Mouse (Mus musculus): ENCODE results near the gene Kif26b.
A peak's percentile ranks its signal among the peaks of the same experiment; 100 is the strongest.

Gene Kif26b

DNA sequence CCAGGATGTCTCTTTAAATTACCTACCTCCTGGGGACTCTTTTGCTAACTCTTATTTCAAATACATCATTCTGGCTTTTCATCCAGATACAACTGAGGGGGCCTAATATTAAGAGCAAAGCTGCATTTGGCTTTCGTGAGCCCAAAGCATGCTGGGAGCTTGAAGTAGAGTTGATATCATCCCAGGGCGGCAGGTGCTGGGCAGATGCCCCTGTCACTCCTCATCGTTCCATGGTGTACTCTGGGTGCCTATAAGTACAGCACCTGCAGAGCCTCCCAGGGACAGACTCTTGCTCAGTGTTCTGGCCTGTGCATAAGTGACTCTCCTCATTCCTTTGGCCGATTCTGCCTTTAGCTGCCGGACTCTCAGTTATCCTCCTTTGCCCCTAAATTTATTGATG is 13.5 kb downstream of the Kif26b start:
- no peak for DNase-seq

DNA sequence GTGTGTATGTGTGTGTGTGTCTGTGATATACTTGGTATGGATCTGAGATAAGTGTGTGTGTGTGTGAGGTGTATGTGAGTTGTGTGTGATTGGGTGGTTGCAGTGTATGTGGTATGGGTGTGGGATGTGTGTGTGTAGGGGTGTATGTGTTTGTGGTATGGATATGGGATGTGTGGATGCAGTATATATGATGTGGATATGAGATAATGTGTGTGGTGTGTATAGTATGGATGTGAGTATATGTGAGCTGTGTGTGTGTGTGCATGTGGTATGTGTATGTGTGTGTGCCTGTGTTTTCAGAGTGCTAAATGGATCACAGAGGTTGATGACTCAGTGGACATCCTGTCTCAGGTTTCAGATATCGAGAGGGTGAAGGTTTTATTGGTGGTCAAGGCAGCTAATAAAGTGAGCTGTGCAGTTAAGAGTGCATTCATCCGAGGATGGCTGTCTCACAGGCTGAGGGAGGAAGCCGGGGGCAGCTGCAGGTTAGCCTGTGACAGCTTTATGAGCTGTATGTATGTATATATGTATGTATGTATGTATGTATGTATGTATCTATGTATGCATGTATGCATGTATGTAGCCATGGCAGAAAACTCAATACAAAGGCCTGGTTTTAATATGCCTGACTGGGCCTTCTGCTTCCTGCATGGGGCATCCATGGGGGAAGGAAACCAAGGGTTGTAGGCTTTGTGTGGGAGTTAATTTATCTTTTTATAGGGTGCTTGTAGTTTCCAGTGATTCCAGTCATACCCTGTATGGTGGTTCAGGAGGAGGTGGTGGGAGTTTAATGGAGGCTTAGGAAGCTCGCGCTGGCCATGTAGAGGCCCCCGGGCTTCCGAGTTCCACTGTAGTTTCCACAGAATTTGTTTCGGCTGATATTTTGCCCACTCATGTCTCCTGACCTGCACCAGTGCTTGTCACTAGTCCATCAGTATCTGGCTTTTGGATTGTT is 14.3 kb downstream of the Kif26b start:
- no peak for DNase-seq

GRCm38 (mm10) chr1:178544585-178544984 is 15.7 kb downstream of the Kif26b start:
- no peak for DNase-seq

- DNase-seq = peak; percentile 74 to 77
Measured at GRCm38 (mm10) chr1:178549576-178549975, 20.7 kb downstream of the Kif26b start.

DNA sequence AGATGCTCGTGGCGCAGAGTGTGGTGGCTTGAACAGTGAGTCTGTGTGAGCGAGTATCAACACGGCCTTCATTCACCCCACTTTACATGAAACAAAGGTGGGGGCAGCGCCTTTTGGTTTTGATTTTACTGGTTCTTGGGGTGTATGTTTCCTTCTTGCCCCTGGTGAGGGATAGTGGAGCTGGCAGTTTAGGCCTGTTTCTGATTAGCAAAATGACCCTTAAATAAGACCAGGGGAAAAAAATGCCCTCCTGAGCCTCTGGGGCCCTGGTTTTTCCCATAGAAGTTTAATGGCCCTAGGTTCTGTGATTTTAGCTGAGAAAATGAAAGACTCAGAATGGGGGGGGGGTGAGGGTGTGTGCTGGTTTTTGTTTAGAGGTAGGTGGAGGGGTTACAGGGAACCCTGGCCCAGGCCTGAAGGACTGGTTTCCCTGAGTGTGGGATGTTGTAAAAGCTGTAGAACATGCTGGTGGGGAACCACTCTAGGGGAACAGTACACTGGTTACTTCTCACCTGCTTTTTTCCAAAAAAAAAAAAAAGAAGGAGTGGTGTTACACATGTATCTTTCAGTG is 21.6 kb downstream of the Kif26b start:
- no peak for DNase-seq

- DNase-seq = no peak
Measured at GRCm38 (mm10) chr1:178552278-178552897, 23.5 kb downstream of the Kif26b start.

GRCm38 (mm10) chr1:178552898-178553284 is 24.0 kb downstream of the Kif26b start:
- peak in 1 of 2 experiments; percentile 27 for DNase-seq

DNA sequence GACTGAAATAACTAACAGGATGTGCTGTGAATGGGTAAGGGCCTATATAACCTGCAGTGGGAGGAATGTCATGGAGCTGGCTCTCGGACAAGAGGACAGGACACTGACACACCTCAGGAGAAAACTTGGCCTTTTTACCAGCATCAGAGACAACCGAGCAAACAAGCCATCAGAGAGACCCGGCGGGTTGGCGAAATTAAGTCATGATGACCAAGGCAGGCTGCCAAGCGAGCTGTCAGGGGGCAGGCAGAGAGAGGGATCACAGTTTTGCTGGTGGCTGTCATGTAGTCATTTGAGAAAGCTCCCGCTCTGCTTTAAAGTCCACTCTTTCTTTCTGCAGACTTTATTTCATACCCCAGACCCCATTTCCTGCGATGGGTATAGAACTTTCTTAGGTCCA is 27.3 kb downstream of the Kif26b start:
- DNase-seq = peak; percentile 81 to 82

DNA sequence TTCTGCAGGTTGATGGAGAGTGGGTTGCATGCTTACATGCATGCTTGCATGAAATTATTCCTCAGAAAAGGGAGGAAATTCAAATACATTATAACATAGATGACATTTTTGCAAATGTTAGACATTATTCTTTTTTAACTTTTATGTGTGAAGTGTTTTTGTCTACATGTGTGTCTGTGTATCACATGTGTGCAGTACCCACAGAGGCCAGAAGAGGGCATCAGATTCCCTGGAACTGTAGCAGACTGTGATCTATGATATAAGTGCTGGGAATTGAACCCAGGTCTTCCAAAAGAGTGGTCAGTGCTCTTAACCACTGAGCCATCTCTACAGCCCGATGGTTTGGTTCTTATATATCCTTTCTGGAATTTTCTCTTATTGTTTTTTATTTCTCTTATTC is 31.1 kb downstream of the Kif26b start:
- peak in 1 of 2 experiments; percentile 43 for DNase-seq

GRCm38 (mm10) chr1:178563834-178564233 is 34.9 kb downstream of the Kif26b start:
- peak; percentile 35 to 62 for DNase-seq

DNA sequence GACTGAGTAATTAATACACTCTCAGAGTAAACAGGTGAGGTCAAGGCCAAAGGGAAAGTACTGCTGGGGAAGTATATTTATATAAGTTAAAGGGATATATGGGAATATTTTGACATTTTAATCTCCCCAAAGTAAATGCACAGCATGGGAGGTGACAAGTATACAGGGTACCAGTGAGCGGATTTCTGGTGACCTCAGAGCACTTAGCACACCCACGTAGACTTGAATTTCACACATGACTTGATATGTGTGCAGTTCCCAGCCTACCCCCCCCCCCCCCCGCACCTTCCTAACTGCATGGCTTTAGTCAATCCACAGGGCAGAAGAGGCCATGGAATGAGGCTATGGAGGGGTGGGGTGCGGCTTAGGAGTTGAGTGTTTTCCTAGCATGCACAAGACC is 35.9 kb downstream of the Kif26b start:
- DNase-seq = no peak

DNA sequence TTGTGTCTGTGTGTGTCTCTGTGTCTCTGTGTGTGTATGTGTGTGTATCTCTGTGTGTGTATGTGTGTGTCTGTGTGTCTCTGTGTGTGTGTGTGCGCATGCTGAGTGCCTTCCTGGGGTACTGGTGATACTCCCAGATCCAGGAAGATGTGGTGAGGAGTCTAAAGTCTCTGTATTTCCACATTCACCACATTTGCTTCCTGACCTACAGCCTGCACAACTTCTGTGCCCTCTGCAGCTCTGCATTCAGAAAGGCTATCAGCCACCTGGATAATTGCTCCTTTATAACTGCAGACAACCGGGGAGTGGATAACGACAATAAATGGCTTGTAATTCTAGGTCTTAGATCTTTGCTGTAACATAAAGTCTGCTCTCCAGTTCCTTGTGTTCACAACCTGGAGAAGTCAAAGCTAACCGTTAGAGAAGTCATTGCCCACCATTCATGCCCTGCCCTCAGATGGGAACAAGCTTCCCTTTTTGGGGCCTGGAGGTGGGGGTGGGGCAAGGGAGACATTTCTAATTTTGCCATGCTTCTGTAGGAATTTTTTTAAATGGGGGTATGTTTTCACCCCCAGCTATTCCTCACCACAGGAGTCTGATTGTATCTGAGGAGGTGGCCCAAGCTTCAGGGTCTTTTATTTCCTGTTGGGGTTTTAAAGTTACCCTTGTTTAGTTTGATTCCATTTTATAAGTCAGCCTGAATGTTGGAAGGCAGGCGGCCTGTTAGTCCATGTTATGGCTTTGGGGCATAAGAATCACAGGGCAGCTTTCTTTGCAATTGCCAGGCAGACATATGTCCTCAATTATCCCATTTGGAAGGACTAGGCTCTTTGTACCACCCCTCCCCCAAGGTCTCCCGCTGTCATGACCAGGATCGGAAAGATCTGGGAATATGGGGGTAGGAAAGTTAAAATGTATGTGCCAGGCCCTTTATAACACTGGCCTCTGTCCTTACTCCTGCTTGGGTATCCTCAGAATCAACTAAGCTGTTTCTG is 39.9 kb downstream of the Kif26b start:
- peak; percentile 20 to 35 for DNase-seq

DNA sequence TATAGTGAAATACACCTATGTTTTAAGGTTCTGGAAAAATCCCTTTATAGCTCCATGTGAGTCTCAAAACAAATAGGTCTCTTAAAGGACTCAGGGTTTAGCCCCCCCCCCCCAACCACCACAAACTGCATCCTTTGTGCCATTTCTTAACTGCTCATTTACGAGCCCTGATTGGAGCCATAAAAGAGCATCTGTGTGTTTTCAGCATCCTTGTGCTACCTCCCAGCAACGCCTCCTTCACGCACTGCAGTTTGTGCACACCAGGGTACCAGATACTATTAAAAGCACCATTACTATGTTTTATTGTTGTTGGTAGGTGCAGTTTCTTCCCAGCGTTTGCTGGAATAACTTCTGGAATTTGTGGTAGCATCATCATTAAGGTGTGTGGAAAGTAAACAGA is 42.1 kb downstream of the Kif26b start:
- DNase-seq = no peak

DNA sequence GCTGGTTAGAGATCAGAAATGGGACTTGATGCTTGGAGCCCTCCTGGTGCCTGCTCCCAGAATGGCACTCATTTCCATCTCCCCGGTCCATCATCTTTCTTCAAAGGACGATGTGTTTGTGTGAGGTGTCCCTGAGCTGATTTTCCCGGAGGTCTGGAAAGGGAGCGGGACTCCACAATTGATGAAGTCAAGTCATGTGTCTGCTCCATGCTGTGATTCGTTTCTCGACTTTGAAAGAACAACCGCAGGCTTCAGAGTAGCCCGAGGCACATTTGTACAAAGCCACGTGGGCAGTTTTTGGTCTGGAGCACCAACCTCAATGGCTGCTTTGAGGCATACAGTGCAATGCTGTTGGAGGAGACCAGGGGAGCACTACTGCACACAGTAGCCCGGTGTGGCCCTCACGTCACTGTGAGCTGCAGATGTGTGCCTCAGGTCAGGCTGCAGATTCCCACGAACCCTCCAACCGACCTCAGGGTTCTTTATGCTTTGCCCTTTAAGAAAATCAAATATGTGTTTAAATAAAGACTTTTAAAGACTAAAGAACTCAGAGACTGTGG is 43.0 kb downstream of the Kif26b start:
- no peak for DNase-seq

DNA sequence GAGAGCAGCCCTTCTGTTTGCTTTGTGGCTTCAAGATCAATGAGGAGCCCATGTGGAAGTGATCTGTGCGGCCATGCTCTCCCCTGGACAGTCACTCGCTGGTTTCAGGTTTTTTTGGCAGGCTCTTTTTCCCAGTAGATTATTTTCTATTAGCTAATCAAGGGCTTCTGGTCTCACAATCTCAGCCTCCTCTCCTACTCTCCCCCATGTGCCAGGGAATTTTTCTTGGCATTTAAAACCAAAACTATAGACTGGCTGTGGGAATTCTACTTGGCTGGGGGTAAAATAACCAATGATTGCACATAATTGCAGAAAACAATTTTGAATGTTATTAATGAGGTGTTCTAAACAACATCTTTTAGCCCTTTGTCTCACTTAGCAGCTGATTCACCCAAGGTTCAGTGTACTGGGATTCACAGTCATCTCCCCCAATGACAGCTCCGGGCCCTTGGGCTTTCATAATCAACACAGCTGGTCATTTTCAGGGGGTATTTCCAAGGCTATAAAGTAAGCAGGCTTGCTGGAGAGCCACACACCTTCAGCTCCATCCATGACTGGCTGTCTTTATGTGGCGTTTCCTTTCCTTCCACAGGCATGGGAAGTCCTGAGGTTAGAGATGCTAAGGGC is 44.6 kb downstream of the Kif26b start:
- no peak for DNase-seq

- peak; percentile 73 to 79 for DNase-seq
Measured at GRCm38 (mm10) chr1:178575706-178576105, 46.8 kb downstream of the Kif26b start.

- DNase-seq = no peak
Measured at GRCm38 (mm10) chr1:178576926-178577325, 48.0 kb downstream of the Kif26b start.

DNA sequence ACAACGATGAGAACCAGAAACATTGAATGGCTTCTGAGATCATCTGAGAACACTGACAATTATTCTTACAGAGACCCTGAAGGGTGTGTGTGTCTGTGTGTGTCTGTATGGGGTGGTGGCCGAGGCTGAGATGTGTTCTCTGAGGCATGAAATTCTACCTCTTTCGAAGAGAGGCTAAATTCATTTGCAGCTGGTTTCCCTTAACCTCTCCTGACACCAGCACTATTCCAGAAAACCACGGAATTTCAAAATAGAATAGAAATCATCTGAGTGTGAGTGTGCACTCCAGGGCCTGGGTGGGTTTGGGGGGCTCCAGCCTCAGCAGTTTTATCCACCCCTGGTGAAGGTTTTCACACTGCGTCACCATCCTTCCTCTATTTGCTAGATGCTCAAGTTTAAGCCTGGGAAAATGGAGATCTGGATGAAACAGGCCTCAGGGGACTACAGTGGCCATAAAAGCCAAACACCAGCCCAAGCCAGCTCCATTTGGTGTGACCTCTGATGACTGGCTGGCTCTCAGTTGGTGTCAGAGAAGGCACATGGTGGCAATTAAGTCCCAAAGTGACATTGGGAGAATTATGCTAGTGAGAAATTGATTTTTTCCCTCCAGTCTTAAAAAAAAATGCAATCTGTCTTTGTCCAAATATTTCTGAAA is 56.6 kb downstream of the Kif26b start:
- DNase-seq = no peak

- peak in 1 of 2 experiments; percentile 38 for DNase-seq
Measured at GRCm38 (mm10) chr1:178590229-178591171, 61.6 kb downstream of the Kif26b start.

GRCm38 (mm10) chr1:178597113-178597512 is 68.2 kb downstream of the Kif26b start:
- DNase-seq = no peak

Data from cerebellum, postnatal 14 days (tissue).